Mouse (Mus musculus): ENCODE measurements at regions not wholly inside any gene's neighbourhood (a gene's known extent, or its start where the extent isn't known, plus 50 kb on each side); places are given as distances from the start of the nearest gene placed in this dataset.
A peak's percentile ranks its signal among the peaks of the same experiment; 100 is the strongest.

- DNase-seq (ENCODE audit: low spot score): peak; percentile 58
Measured at GRCm38 (mm10) chr12:70589315-70589742, 136.4 kb downstream of the Tmx1 start.

- peak; percentile 63 for DNase-seq (ENCODE audit: low spot score)
Measured at GRCm38 (mm10) chr12:70590456-70591050, 137.7 kb downstream of the Tmx1 start.

- peak; percentile 41 for DNase-seq (ENCODE audit: low spot score)
Measured at GRCm38 (mm10) chr12:70592821-70593220, 139.9 kb downstream of the Tmx1 start.

- DNase-seq (ENCODE audit: low spot score): peak; percentile 77
Measured at GRCm38 (mm10) chr12:70598211-70598701, 145.4 kb downstream of the Tmx1 start.

GRCm38 (mm10) chr12:70599731-70600130 is 146.8 kb downstream of the Tmx1 start:
- DNase-seq (ENCODE audit: low spot score): no peak

GRCm38 (mm10) chr12:70603869-70604268 is 151.0 kb downstream of the Tmx1 start:
- no peak for DNase-seq (ENCODE audit: low spot score)

- no peak for DNase-seq (ENCODE audit: low spot score)
Measured at GRCm38 (mm10) chr12:70608672-70609071, 155.8 kb downstream of the Tmx1 start.

- no peak for DNase-seq (ENCODE audit: low spot score)
Measured at GRCm38 (mm10) chr12:70609116-70609871, 156.4 kb downstream of the Tmx1 start.

- peak; percentile 85 for DNase-seq (ENCODE audit: low spot score)
Measured at GRCm38 (mm10) chr12:70611891-70612290, 159.0 kb downstream of the Tmx1 start.

- DNase-seq (ENCODE audit: low spot score): no peak
Measured at GRCm38 (mm10) chr12:70613244-70613643, 160.3 kb downstream of the Tmx1 start.

GRCm38 (mm10) chr12:70614101-70614500 is 161.2 kb downstream of the Tmx1 start:
- DNase-seq (ENCODE audit: low spot score): no peak

GRCm38 (mm10) chr12:70614686-70615085 is 161.8 kb downstream of the Tmx1 start:
- DNase-seq (ENCODE audit: low spot score): no peak

GRCm38 (mm10) chr12:70615123-70615522 is 162.2 kb downstream of the Tmx1 start:
- DNase-seq (ENCODE audit: low spot score): no peak

GRCm38 (mm10) chr12:70616049-70616448 is 163.2 kb downstream of the Tmx1 start:
- peak; percentile 36 for DNase-seq (ENCODE audit: low spot score)

GRCm38 (mm10) chr12:70616487-70616886 is 163.6 kb downstream of the Tmx1 start:
- DNase-seq (ENCODE audit: low spot score): no peak

- DNase-seq (ENCODE audit: low spot score): no peak
Measured at GRCm38 (mm10) chr12:70617024-70617423, 164.1 kb downstream of the Tmx1 start.

GRCm38 (mm10) chr12:70617979-70618378 is 165.1 kb downstream of the Tmx1 start:
- no peak for DNase-seq (ENCODE audit: low spot score)

- DNase-seq (ENCODE audit: low spot score): no peak
Measured at GRCm38 (mm10) chr12:70619436-70619835, 166.5 kb downstream of the Tmx1 start.

GRCm38 (mm10) chr12:70622019-70622418 is 169.1 kb downstream of the Tmx1 start:
- no peak for DNase-seq (ENCODE audit: low spot score)

- DNase-seq (ENCODE audit: low spot score): no peak
Measured at GRCm38 (mm10) chr12:70624298-70624980, 171.5 kb downstream of the Tmx1 start.

GRCm38 (mm10) chr12:70627638-70628037 is 174.7 kb downstream of the Tmx1 start:
- no peak for DNase-seq (ENCODE audit: low spot score)
